Mouse (Mus musculus): ENCODE data around the gene 6430531B16Rik.

DNA sequence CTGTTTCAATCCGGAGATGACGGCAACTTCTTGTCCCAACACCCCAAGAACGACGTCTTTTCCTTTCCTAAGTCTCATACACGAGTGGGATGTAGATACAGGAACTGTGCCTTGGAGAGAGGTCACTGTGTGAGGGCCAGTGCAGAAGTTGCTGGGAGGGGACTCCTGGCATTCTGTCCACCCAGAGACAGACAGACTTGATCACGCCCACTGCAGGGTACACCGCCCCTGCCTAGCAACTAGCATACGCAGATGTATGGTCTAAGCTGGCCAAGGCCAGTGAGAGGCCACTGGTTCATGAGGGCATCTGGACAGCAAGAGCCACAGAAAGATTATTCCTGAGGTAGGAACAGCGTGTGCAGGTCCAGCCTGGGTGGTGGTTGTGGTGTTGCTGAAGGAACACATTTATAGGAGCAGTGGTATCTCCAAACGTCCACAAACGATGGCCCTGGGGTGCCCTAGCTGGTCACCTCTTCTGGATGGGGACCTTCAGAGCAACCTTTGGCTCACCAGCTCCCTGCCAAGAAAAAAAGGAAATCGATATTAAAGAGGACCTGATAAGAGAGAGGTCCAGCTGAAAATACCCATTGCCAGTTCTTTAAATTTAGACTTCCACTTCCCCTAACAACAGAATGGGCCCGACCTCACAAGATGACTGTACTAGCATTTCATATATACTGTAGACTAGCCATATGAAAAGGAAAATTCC is 610 bp upstream of the 6430531B16Rik start:
- no peak for TF ChIP-seq CTCF (IDR thresholded peaks at IDR 0.05; ENCODE audit: control insufficient read depth, insufficient read depth, insufficient replicate concordance, low read depth, low read length)
- peak; percentile 30; the same call in 1 of the 2 replicates for TF ChIP-seq POLR2A (IDR thresholded peaks at IDR 0.05; ENCODE audit: control insufficient read depth, low read depth, low read length)
